Mouse (Mus musculus): ENCODE results near the gene Trabd2b. TPM values are rescaled to one million over a fixed set of nuclear protein-coding genes. Genes with fewer than 3 reads are reported as not detected.
A peak's percentile ranks its signal among the peaks of the same experiment; 100 is the strongest.

Trabd2b gene
- polyA plus RNA-seq, 1 experiment from 2014 or later = 0.37 TPM

DNA sequence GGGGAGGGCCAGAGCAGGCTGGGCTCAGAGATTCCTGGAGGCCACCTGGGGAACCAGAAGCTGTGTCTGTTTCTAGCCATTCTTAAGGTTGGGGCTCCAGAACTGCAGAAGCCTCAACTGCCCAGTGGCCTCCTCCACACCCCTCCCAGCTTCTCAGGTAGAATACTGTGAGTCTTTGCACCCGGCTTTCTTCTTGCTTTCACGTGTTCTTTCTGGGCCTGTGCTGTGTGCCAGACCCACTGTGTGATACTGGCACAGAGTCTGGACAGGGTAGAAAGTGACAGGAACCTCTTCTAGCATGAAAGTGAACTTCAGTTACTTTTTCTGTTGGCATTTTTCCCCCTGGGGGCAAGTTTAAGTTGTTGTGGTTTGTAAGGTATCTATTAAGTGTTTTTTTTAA, 77.6 kb downstream of the Trabd2b start:
- Histone ChIP-seq H3K27me3 (replicated peaks; ENCODE audit: control insufficient read depth, insufficient read depth, low read length) (no peaks in the 10 kb centered on the region), H3K27ac (ENCODE audit: low read depth, low read length) (no peak overlapping the region), H3K4me3 (ENCODE audit: low read depth, low read length) (no peak overlapping the region), H3K9ac (ENCODE audit: low read length) (no peak overlapping the region), H3K4me1 (ENCODE audit: control insufficient read depth, insufficient read depth, low read length) (peaks cover 7% of the 10 kb centered on the region), H3K9me3 (replicated peaks; ENCODE audit: control insufficient read depth, low read length) (no peaks in the 10 kb centered on the region), H3K4me2 (ENCODE audit: low read length) (no peak overlapping the region), H3K36me3 (ENCODE audit: control insufficient read depth, insufficient read depth, low read length) (no peaks in the 10 kb centered on the region)
- ATAC-seq = no peak
- 72% methylated on average over 2 of the region's 2 CpGs for WGBS
- DNase-seq (ENCODE audit: low spot score) = no peak

GRCm38 (mm10) chr4:114485996-114486395, 79.5 kb downstream of the Trabd2b start:
- 65% methylated on average over 5 of the region's 5 CpGs for whole genome bisulfite sequencing

DNA sequence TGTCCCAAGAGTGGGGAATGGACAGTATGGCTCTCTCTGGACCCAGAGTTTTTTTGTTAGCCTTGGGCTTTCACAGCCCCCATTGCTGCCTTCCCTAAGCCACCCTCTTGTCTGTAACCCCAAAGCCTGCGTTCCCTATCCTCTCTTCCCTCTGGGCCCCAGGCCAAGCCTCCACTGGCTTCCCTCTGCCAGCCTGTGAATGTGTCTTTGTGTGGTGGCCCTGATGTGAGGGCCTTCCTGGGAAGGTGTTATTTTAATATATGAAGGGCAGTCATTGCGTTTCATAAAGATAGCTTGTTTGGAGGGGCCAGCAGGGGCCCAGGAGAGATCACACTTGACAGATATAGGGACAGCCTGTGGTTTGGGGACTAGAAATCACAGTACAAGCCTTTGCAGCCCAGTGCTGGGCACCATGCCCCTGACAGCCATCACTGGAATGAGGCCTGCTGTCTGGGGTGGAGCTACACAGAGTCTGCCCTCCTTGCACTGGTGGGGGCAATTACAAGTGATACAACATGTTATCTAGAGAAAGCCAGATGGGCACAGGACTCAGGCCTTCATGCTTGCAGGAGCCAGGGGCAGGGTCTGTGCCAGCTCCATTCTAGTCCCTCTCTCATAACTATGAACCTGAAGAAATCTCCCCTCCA, 80.5 kb downstream of the Trabd2b start:
- DNase-seq (ENCODE audit: low spot score) (peak; percentile 44), ATAC-seq (peak; percentile 54; the same call in 1 of the 2 replicates)
- H3K4me3 ChIP-seq (ENCODE audit: low read depth, low read length) = no peak overlapping the region
- no peaks in the 10 kb centered on the region for H3K9me3 ChIP-seq (replicated peaks; ENCODE audit: control insufficient read depth, low read length)
- 50% methylated on average over 2 of the region's 2 CpGs for WGBS
- no peaks in the 10 kb centered on the region for H3K36me3 ChIP-seq (ENCODE audit: control insufficient read depth, insufficient read depth, low read length)
- H3K4me1 ChIP-seq (ENCODE audit: control insufficient read depth, insufficient read depth, low read length) = peaks cover 3% of the 10 kb centered on the region; the same call in 1 of the 2 replicates
- H3K27ac ChIP-seq (ENCODE audit: low read depth, low read length) = no peak overlapping the region
- no peaks in the 10 kb centered on the region for H3K27me3 ChIP-seq (replicated peaks; ENCODE audit: control insufficient read depth, insufficient read depth, low read length)
- no peak overlapping the region for H3K9ac ChIP-seq (ENCODE audit: low read length)
- H3K4me2 ChIP-seq (ENCODE audit: low read length) = no peak overlapping the region

More at GRCm38 (mm10) chr4:114485996-114486395, 79.5 kb downstream of the Trabd2b start:
- Histone ChIP-seq H3K36me3 (ENCODE audit: control insufficient read depth, insufficient read depth, low read length) (no peaks in the 10 kb centered on the region), H3K4me1 (ENCODE audit: control insufficient read depth, insufficient read depth, low read length) (peaks cover 7% of the 10 kb centered on the region), H3K9ac (ENCODE audit: low read length) (no peak overlapping the region), H3K27me3 (replicated peaks; ENCODE audit: control insufficient read depth, insufficient read depth, low read length) (no peaks in the 10 kb centered on the region), H3K9me3 (replicated peaks; ENCODE audit: control insufficient read depth, low read length) (no peaks in the 10 kb centered on the region), H3K4me2 (ENCODE audit: low read length) (no peak overlapping the region), H3K4me3 (ENCODE audit: low read depth, low read length) (no peak overlapping the region), H3K27ac (ENCODE audit: low read depth, low read length) (no peak overlapping the region)
- ATAC-seq (no peak), DNase-seq (ENCODE audit: low spot score) (no peak)

- ATAC-seq (no peak), DNase-seq (ENCODE audit: low spot score) (no peak)
- Histone ChIP-seq H3K4me1 (ENCODE audit: control insufficient read depth, insufficient read depth, low read length) (peaks cover 3% of the 10 kb centered on the region; the same call in 1 of the 2 replicates), H3K27me3 (replicated peaks; ENCODE audit: control insufficient read depth, insufficient read depth, low read length) (no peaks in the 10 kb centered on the region), H3K9me3 (replicated peaks; ENCODE audit: control insufficient read depth, low read length) (no peaks in the 10 kb centered on the region), H3K4me2 (ENCODE audit: low read length) (no peak overlapping the region), H3K27ac (ENCODE audit: low read depth, low read length) (no peak overlapping the region), H3K4me3 (ENCODE audit: low read depth, low read length) (no peak overlapping the region), H3K36me3 (ENCODE audit: control insufficient read depth, insufficient read depth, low read length) (no peaks in the 10 kb centered on the region), H3K9ac (ENCODE audit: low read length) (no peak overlapping the region)
- WGBS = 84% methylated on average over 3 of the region's 3 CpGs
Observed at GRCm38 (mm10) chr4:114487701-114488100, 81.2 kb downstream of the Trabd2b start.

- Histone ChIP-seq H3K4me2 (ENCODE audit: low read length) (no peak overlapping the region), H3K9ac (ENCODE audit: low read length) (no peak overlapping the region), H3K27me3 (replicated peaks; ENCODE audit: control insufficient read depth, insufficient read depth, low read length) (no peaks in the 10 kb centered on the region), H3K36me3 (ENCODE audit: control insufficient read depth, insufficient read depth, low read length) (no peaks in the 10 kb centered on the region), H3K9me3 (replicated peaks; ENCODE audit: control insufficient read depth, low read length) (no peaks in the 10 kb centered on the region), H3K27ac (ENCODE audit: low read depth, low read length) (no peak overlapping the region), H3K4me3 (ENCODE audit: low read depth, low read length) (no peak overlapping the region), H3K4me1 (ENCODE audit: control insufficient read depth, insufficient read depth, low read length) (peaks cover under 1% of the 10 kb centered on the region; the same call in 1 of the 2 replicates)
- ATAC-seq = no peak
- DNase-seq (ENCODE audit: low spot score) = no peak
- WGBS = 88% methylated on average over 4 of the region's 4 CpGs
Observed at GRCm38 (mm10) chr4:114492157-114492556, 85.6 kb downstream of the Trabd2b start.

DNA sequence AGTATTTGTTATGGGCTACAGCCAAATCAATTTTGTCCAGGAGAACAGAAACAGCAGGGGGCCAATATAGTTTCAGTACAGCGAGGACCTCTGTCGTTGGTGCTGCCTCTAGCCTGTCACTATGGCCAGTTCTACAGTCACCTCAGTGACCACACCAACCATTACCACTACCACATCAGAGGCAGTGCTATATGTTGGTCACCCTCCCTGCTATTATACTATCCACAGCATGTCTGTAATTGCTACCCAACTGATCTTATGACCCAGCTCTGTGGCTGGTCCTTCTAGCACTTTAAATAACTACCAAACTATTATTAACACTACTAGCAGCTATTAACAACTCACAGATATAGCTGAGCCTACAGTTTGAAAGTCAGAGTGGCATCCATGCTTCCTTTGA, 87.5 kb downstream of the Trabd2b start:
- no peak for ATAC-seq
- no peaks in the 10 kb centered on the region for H3K4me1 ChIP-seq (ENCODE audit: control insufficient read depth, insufficient read depth, low read length)
- 70% methylated on average over 2 of the region's 2 CpGs for WGBS

GRCm38 (mm10) chr4:114495688-114496426, 89.3 kb downstream of the Trabd2b start:
- 65% methylated on average over 4 of the region's 4 CpGs for WGBS
- Histone ChIP-seq H3K36me3 (ENCODE audit: control insufficient read depth, insufficient read depth, low read length) (no peaks in the 10 kb centered on the region), H3K27me3 (replicated peaks; ENCODE audit: control insufficient read depth, insufficient read depth, low read length) (no peaks in the 10 kb centered on the region), H3K27ac (ENCODE audit: low read depth, low read length) (no peak overlapping the region), H3K4me2 (ENCODE audit: low read length) (no peak overlapping the region), H3K4me3 (ENCODE audit: low read depth, low read length) (no peak overlapping the region), H3K9ac (ENCODE audit: low read length) (no peak overlapping the region), H3K9me3 (replicated peaks; ENCODE audit: control insufficient read depth, low read length) (no peaks in the 10 kb centered on the region), H3K4me1 (ENCODE audit: control insufficient read depth, insufficient read depth, low read length) (no peaks in the 10 kb centered on the region)
- DNase-seq (ENCODE audit: low spot score) = peak; percentile 13
- ATAC-seq = peak; percentile 26; the same call in 1 of the 2 replicates

More for the DNA sequence above, 87.5 kb downstream of the Trabd2b start:
- Histone ChIP-seq H3K4me2 (ENCODE audit: low read length) (no peak overlapping the region), H3K9ac (ENCODE audit: low read length) (no peak overlapping the region), H3K36me3 (ENCODE audit: control insufficient read depth, insufficient read depth, low read length) (no peaks in the 10 kb centered on the region), H3K27ac (ENCODE audit: low read depth, low read length) (no peak overlapping the region), H3K4me3 (ENCODE audit: low read depth, low read length) (no peak overlapping the region), H3K27me3 (replicated peaks; ENCODE audit: control insufficient read depth, insufficient read depth, low read length) (no peaks in the 10 kb centered on the region), H3K9me3 (replicated peaks; ENCODE audit: control insufficient read depth, low read length) (no peaks in the 10 kb centered on the region)
- no peak for DNase-seq (ENCODE audit: low spot score)

DNA sequence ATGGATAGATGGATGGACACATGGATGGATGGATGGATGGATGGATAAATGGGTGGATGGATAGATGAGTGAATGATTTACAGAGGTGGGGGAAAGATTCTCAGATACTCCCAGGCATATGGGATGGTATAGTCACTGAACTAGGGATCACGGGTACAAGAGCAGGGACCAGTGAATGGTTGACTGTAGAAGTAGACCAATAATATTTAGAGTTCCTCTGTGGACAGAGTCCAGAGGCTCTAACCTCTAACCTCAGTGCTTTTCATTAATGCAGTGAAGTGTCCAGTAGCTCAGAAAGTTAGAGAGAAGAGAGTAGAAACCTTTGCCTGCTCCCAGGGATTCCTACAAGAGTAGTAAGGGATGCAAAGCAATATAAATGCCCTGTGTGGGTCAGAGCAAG, 93.1 kb downstream of the Trabd2b start:
- 93% methylated on average over 1 of the region's 1 CpGs for whole genome bisulfite sequencing
- Histone ChIP-seq H3K36me3 (ENCODE audit: control insufficient read depth, insufficient read depth, low read length) (no peaks in the 10 kb centered on the region), H3K4me3 (ENCODE audit: low read depth, low read length) (no peak overlapping the region), H3K27me3 (replicated peaks; ENCODE audit: control insufficient read depth, insufficient read depth, low read length) (no peaks in the 10 kb centered on the region), H3K4me1 (ENCODE audit: control insufficient read depth, insufficient read depth, low read length) (no peaks in the 10 kb centered on the region), H3K4me2 (ENCODE audit: low read length) (no peak overlapping the region), H3K9me3 (replicated peaks; ENCODE audit: control insufficient read depth, low read length) (no peaks in the 10 kb centered on the region), H3K9ac (ENCODE audit: low read length) (no peak overlapping the region), H3K27ac (ENCODE audit: low read depth, low read length) (no peak overlapping the region)
- ATAC-seq (no peak), DNase-seq (ENCODE audit: low spot score) (no peak)

- Histone ChIP-seq H3K27ac (ENCODE audit: low read depth, low read length) (no peak overlapping the region), H3K27me3 (replicated peaks; ENCODE audit: control insufficient read depth, insufficient read depth, low read length) (no peaks in the 10 kb centered on the region), H3K4me3 (ENCODE audit: low read depth, low read length) (no peak overlapping the region), H3K36me3 (ENCODE audit: control insufficient read depth, insufficient read depth, low read length) (no peaks in the 10 kb centered on the region), H3K9ac (ENCODE audit: low read length) (no peak overlapping the region), H3K4me1 (ENCODE audit: control insufficient read depth, insufficient read depth, low read length) (no peaks in the 10 kb centered on the region), H3K4me2 (ENCODE audit: low read length) (no peak overlapping the region), H3K9me3 (replicated peaks; ENCODE audit: control insufficient read depth, low read length) (no peaks in the 10 kb centered on the region)
- WGBS = 81% methylated on average over 7 of the region's 7 CpGs
- DNase-seq (ENCODE audit: low spot score) (no peak), ATAC-seq (no peak)
Observed at GRCm38 (mm10) chr4:114500317-114500716, 93.8 kb downstream of the Trabd2b start.

Data from forebrain, embryonic 14.5 days (tissue).